Mouse (Mus musculus): ENCODE results near the gene Trp53bp1. TPM values are rescaled to one million over a fixed set of nuclear protein-coding genes. Genes with fewer than 3 reads are reported as not detected.

Trp53bp1 gene
- total and polyA plus RNA-seq, 2 experiments, result 6.8 to 9.1 TPM

GRCm38 (mm10) chr2:121149679-121150078 lies 121.5 kb downstream of the Trp53bp1 start:
- H3K4me1 ChIP-seq (ENCODE audit: control insufficient read depth, insufficient read depth, low read length), result no peaks in the 10 kb centered on the region
- no peaks in the 10 kb centered on the region for H3K79me2 ChIP-seq (ENCODE audit: control insufficient read depth, insufficient read depth, low read length)
- H3K9ac ChIP-seq (ENCODE audit: low read depth, low read length), result no peak overlapping the region
- H3K4me3 ChIP-seq (ENCODE audit: insufficient read depth, low read depth, low read length), result no peak overlapping the region
- H3K27ac ChIP-seq (replicated peaks; ENCODE audit: insufficient read depth, low read depth, low read length), result no peak overlapping the region
- peaks cover 60% of the 10 kb centered on the region for H3K36me3 ChIP-seq (ENCODE audit: control insufficient read depth, insufficient read depth, low read length)
- H3K27me3 ChIP-seq (ENCODE audit: control insufficient read depth, insufficient read depth, low read length), result no peaks in the 10 kb centered on the region
- 90% methylated on average over 5 of the region's 5 CpGs for WGBS
- DNase-seq (ENCODE audit: extremely low read depth, low read depth, low spot score), result no peak
- TF ChIP-seq POLR2A (IDR thresholded peaks at IDR 0.05; ENCODE audit: extremely low read depth, insufficient read depth, low read length) (no peak), CTCF (IDR thresholded peaks at IDR 0.05; ENCODE audit: low read depth, low read length) (no peak)

Other genes starting within 250 kb of the Trp53bp1 start
- gene Epb42, start 234.3 kb downstream of the Trp53bp1 start, total RNA-seq (2014; rRNA removed), result not detected in 2 replicates
- 0.10 TPM in 1 of 2 replicates, not detected in the other for gene Epb42, start 234.3 kb downstream of the Trp53bp1 start, polyA plus RNA-seq (2012; rRNA removed)
- not detected in 2 replicates for gene Tgm5, start 185.6 kb downstream of the Trp53bp1 start, total RNA-seq (2014; rRNA removed)
- not detected in 2 replicates for gene Tgm5, start 185.6 kb downstream of the Trp53bp1 start, polyA plus RNA-seq (2012; rRNA removed)
- 0.09 TPM in 1 of 2 replicates, not detected in the other for gene Tgm7, start 161.6 kb downstream of the Trp53bp1 start, total RNA-seq (2014; rRNA removed)
- 0.05 TPM in 1 of 2 replicates, not detected in the other for gene Tgm7, start 161.6 kb downstream of the Trp53bp1 start, polyA plus RNA-seq (2012; rRNA removed)
- 10.0 and 12.6 TPM in 2 replicates for gene Adal, start 131.0 kb downstream of the Trp53bp1 start, total RNA-seq (2014; rRNA removed)
- 7.1 and 8.0 TPM in 2 replicates for gene Adal, start 131.0 kb downstream of the Trp53bp1 start, polyA plus RNA-seq (2012; rRNA removed)
- gene Lcmt2, start 130.8 kb downstream of the Trp53bp1 start, total RNA-seq (2014; rRNA removed), result 5.2 and 6.5 TPM in 2 replicates
- gene Lcmt2, start 130.8 kb downstream of the Trp53bp1 start, polyA plus RNA-seq (2012; rRNA removed), result 9.1 and 9.9 TPM in 2 replicates
- gene Tubgcp4, start 100.8 kb downstream of the Trp53bp1 start, total RNA-seq (2014; rRNA removed), result 15.9 and 16.8 TPM in 2 replicates
- gene Tubgcp4, start 100.8 kb downstream of the Trp53bp1 start, polyA plus RNA-seq (2012; rRNA removed), result 19.1 and 20.2 TPM in 2 replicates
- gene Zscan29, start 100.3 kb downstream of the Trp53bp1 start, total RNA-seq (2014; rRNA removed), result 5.4 and 5.9 TPM in 2 replicates
- 2.0 and 2.8 TPM in 2 replicates for gene Zscan29, start 100.3 kb downstream of the Trp53bp1 start, polyA plus RNA-seq (2012; rRNA removed)
- gene Map1a, start 18.2 kb upstream of the Trp53bp1 start, total RNA-seq (2014; rRNA removed), result under 0.01 and 0.13 TPM in 2 replicates
- 0.22 and 0.44 TPM in 2 replicates for gene Map1a, start 18.2 kb upstream of the Trp53bp1 start, polyA plus RNA-seq (2012; rRNA removed)
- gene Ppip5k1, start 84.0 kb upstream of the Trp53bp1 start, total RNA-seq (2014; rRNA removed), result 2.4 and 2.6 TPM in 2 replicates
- gene Ppip5k1, start 84.0 kb upstream of the Trp53bp1 start, polyA plus RNA-seq (2012; rRNA removed), result 3.6 and 4.3 TPM in 2 replicates
- 2.0 TPM in 1 of 2 replicates, not detected in the other for gene Ckmt1, start 86.3 kb upstream of the Trp53bp1 start, total RNA-seq (2014; rRNA removed)
- 0.73 and 1.2 TPM in 2 replicates for gene Ckmt1, start 86.3 kb upstream of the Trp53bp1 start, polyA plus RNA-seq (2012; rRNA removed)
- gene Strc, start 115.8 kb upstream of the Trp53bp1 start, total RNA-seq (2014; rRNA removed), result not detected in 2 replicates
- not detected in 2 replicates for gene Strc, start 115.8 kb upstream of the Trp53bp1 start, polyA plus RNA-seq (2012; rRNA removed)
- gene Pdia3, start 142.4 kb upstream of the Trp53bp1 start, total RNA-seq (2014; rRNA removed), result 193 and 226 TPM in 2 replicates
- gene Pdia3, start 142.4 kb upstream of the Trp53bp1 start, polyA plus RNA-seq (2012; rRNA removed), result 412 and 434 TPM in 2 replicates
- gene Catsper2, start 142.4 kb upstream of the Trp53bp1 start, total RNA-seq (2014; rRNA removed), result 1.3 and 2.9 TPM in 2 replicates
- gene Catsper2, start 142.4 kb upstream of the Trp53bp1 start, polyA plus RNA-seq (2012; rRNA removed), result 1.3 and 2.5 TPM in 2 replicates
- gene Ell3, start 172.9 kb upstream of the Trp53bp1 start, total RNA-seq (2014; rRNA removed), result 3.2 and 6.0 TPM in 2 replicates
- 1.9 and 2.2 TPM in 2 replicates for gene Ell3, start 172.9 kb upstream of the Trp53bp1 start, polyA plus RNA-seq (2012; rRNA removed)
- gene Serf2, start 177.8 kb upstream of the Trp53bp1 start, total RNA-seq (2014; rRNA removed), result 56.6 and 81.7 TPM in 2 replicates
- gene Serf2, start 177.8 kb upstream of the Trp53bp1 start, polyA plus RNA-seq (2012; rRNA removed), result 200 and 211 TPM in 2 replicates
- 21.1 and 27.4 TPM in 2 replicates for gene Hypk, start 181.9 kb upstream of the Trp53bp1 start, total RNA-seq (2014; rRNA removed)
- 3.5 and 4.8 TPM in 2 replicates for gene Hypk, start 181.9 kb upstream of the Trp53bp1 start, polyA plus RNA-seq (2012; rRNA removed)
- not detected in 2 replicates for gene Serinc4, start 185.4 kb upstream of the Trp53bp1 start, total RNA-seq (2014; rRNA removed)
- gene Serinc4, start 185.4 kb upstream of the Trp53bp1 start, polyA plus RNA-seq (2012; rRNA removed), result 0.11 TPM in 2 replicates
- gene Mfap1b, start 202.7 kb upstream of the Trp53bp1 start, total RNA-seq (2014; rRNA removed), result 7.4 and 9.0 TPM in 2 replicates
- gene Mfap1b, start 202.7 kb upstream of the Trp53bp1 start, polyA plus RNA-seq (2012; rRNA removed), result 1.4 and 1.7 TPM in 2 replicates
- gene Mfap1a, start 235.3 kb upstream of the Trp53bp1 start, total RNA-seq (2014; rRNA removed), result 6.6 and 9.7 TPM in 2 replicates
- gene Mfap1a, start 235.3 kb upstream of the Trp53bp1 start, polyA plus RNA-seq (2012; rRNA removed), result 1.2 TPM in 2 replicates
- gene Wdr76, start 235.3 kb upstream of the Trp53bp1 start, total RNA-seq (2014; rRNA removed), result 1.5 and 2.1 TPM in 2 replicates
- 0.70 and 1.2 TPM in 2 replicates for gene Wdr76, start 235.3 kb upstream of the Trp53bp1 start, polyA plus RNA-seq (2012; rRNA removed)